Mouse (Mus musculus) heart, adult 2 months (tissue): ENCODE measurements around the gene Mpp3. TPM values are rescaled to one million over a fixed set of nuclear protein-coding genes. Genes with fewer than 3 reads are reported as not detected.

Source experiments
- DNase-seq, 2 experiments: peaks; one replicate each; pipeline ENCODE4 v3.0.0; 2021
- H3K27ac ChIP-seq: fragments of 200-600 bp; 2 replicates; pipeline ENCODE4 v1.8.1; 2022
- H3K27me3 ChIP-seq: fragments of 200-500 bp; 2 replicates; pipeline ENCODE4 v1.6.1; 2012; ENCODE audit warnings: mild to moderate bottlenecking, low read length, inconsistent platforms, mixed read lengths; ENCODE audit not compliant: control insufficient read depth, insufficient read depth
- H3K36me3 ChIP-seq: fragments of 200-500 bp; 2 replicates; pipeline ENCODE4 v1.6.1; 2012; ENCODE audit warnings: low read length, inconsistent platforms; ENCODE audit not compliant: control insufficient read depth, insufficient read depth
- H3K4me1 ChIP-seq: fragments of 200-500 bp; 2 replicates; pipeline ENCODE4 v1.6.1; 2011; ENCODE audit warnings: low read length; ENCODE audit not compliant: control insufficient read depth, insufficient read depth
- H3K4me3 ChIP-seq: fragments of 200-600 bp; 2 replicates; pipeline ENCODE4 v1.8.1; 2022
- H3K79me2 ChIP-seq: fragments of 200-500 bp; replicated peaks from 2 replicates; pipeline ENCODE4 v1.6.1; 2012; ENCODE audit warnings: mild to moderate bottlenecking, inconsistent platforms, low read length, moderate library complexity, mixed read lengths; ENCODE audit not compliant: control insufficient read depth, insufficient read depth
- H3K9ac ChIP-seq: fragments of 200-500 bp; 2 replicates; pipeline ENCODE4 v1.6.1; 2012; ENCODE audit warnings: low read depth, mild to moderate bottlenecking, control low read depth, inconsistent platforms, low read length, mixed read lengths
- CTCF ChIP-seq: fragments of 200-600 bp; IDR thresholded peaks from 2 replicates; pipeline ENCODE4 v1.8.1; 2022; ENCODE audit warnings: antibody characterized with exemption, mild to moderate bottlenecking, moderate library complexity
- EP300 ChIP-seq: fragments of 200-500 bp; IDR thresholded peaks from 2 replicates; pipeline ENCODE4 v1.6.1; 2011; ENCODE audit warnings: low read depth, low read length, control low read depth; ENCODE audit not compliant: insufficient read depth
- POLR2A ChIP-seq: fragments of 200-500 bp; IDR thresholded peaks from 2 replicates; pipeline ENCODE4 v1.6.1; 2011; ENCODE audit warnings: mild to moderate bottlenecking, low read depth, low read length, control low read depth; ENCODE audit not compliant: insufficient read depth
- WGBS: fragments of 180-500 bp; shearing (Covaris S2); methylation state at CpG from one replicate; pipeline ENCODE4 v1.1.7; 2018; 5-methylcytosine and 5-hydroxymethylcytosine counted together
- intact Hi-C: fragments of 180-260 bp; cut with DNase I; formaldehyde crosslinking; loops from one replicate; pipeline ENCODE4 v1.15.1; 2025
- polyA plus RNA-seq: library from polyadenylated mRNA; depleted of rRNA; stranded (reverse); fragments of >200 nt; gene quantifications from 2 replicates; pipeline ENCODE4 v1.2.3, GENCODE M21; 2012; rRNA removed
- total RNA-seq, 2 experiments: library from RNA; stranded (reverse); gene quantifications; 2 replicates each; pipeline ENCODE4 v1.2.3; 2021

Gene Mpp3
- total and polyA plus RNA-seq, 3 experiments = 1.4 to 4.5 (median 1.5) TPM

DNA sequence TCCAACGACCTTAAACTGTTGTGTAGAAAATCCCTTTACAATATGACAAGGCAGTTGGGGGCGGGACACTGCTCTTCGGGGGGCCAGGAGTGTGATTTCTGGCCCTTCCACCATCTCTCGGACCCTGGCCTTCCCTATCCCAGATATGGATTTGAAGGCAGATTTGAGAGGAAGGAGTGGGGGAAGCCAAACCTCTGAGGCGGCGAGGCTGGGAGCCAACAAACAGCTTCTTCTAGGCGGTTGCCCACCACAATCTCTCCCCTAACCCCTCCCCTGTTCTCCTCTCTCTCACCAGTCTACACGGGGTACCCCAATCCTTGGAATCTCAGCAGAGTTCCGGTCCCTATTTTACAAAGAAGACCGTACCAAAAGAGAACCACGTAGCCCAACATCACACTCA lies 65.2 kb downstream of the Mpp3 start:
- H3K4me1 ChIP-seq = no peaks in the 10 kb centered on the region; the same call in 1 of the 2 replicates
- TF ChIP-seq CTCF (no peak), EP300 (no peak), POLR2A (no peak)
- intact Hi-C loops = no loop called here
- H3K27ac ChIP-seq = no peak overlapping the region
- peaks cover 8% of the 10 kb centered on the region for H3K27me3 ChIP-seq
- no peaks in the 10 kb centered on the region for H3K36me3 ChIP-seq
- WGBS = 14% methylated on average over 11 of the region's 11 CpGs
- no peak for DNase-seq
- H3K9ac ChIP-seq = no peak overlapping the region
- no peaks in the 10 kb centered on the region for H3K79me2 ChIP-seq
- H3K4me3 ChIP-seq = peak overlapping the region; percentile 47; the same call in 1 of the 2 replicates

DNA sequence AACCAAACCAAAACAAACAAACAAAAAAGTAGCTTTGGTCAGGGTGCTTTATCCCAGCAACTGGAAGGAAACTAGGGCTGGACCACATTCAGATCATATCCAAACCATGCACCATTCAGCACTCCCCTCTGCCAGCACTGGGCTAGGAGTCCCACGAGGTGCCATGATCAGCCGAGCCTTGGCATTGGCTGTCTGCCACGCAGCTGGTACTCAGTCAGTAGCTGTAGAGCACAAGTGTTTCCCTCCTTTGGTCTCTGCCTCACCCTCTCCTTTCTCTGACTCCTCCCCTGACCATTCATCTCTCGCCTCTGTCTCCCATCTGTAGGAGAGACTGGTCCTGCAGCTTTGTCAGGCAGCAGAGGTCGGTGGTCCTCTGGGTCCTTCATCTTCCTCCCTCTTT lies 70.8 kb downstream of the Mpp3 start:
- Histone ChIP-seq H3K79me2 (no peaks in the 10 kb centered on the region), H3K4me3 (no peak overlapping the region), H3K4me1 (peaks cover 4% of the 10 kb centered on the region; the same call in 1 of the 2 replicates), H3K9ac (no peak overlapping the region), H3K36me3 (peaks cover 6% of the 10 kb centered on the region), H3K27ac (no peak overlapping the region), H3K27me3 (no peaks in the 10 kb centered on the region)
- no peak for TF ChIP-seq EP300
- TF ChIP-seq CTCF = no peak
- TF ChIP-seq POLR2A = no peak
- intact Hi-C loops = no loop called here
- no peak for DNase-seq
- WGBS = 66% methylated on average over 5 of the region's 5 CpGs

DNA sequence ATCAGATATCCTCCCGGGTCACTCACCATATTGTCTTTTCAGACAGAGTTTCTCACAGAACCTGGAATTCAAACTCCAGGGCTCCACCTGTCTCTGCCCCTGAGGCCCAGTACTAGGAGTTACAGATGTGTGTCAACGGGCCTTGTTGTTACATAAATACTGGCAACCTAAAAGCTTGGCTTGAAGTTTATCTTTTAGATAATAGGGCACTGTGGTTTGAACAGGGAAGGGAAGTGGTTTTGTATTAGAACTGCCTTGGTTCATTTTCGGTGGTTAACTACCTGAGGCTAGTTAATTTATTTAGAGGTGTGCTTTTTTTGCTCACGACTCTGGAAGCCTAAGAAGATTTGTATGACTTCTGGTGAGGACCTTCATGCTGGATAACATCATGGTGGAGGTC lies 74.8 kb downstream of the Mpp3 start:
- Histone ChIP-seq H3K27me3 (no peaks in the 10 kb centered on the region), H3K27ac (peak overlapping the region; percentile 63), H3K4me1 (peaks cover 6% of the 10 kb centered on the region; the same call in 1 of the 2 replicates), H3K79me2 (no peaks in the 10 kb centered on the region), H3K36me3 (peaks cover 6% of the 10 kb centered on the region), H3K4me3 (no peak overlapping the region), H3K9ac (no peak overlapping the region)
- 24% methylated on average over 4 of the region's 4 CpGs for WGBS
- DNase-seq = no peak
- no peak for TF ChIP-seq EP300
- no peak for TF ChIP-seq CTCF
- TF ChIP-seq POLR2A = no peak
- intact Hi-C loops = no loop called here

DNA sequence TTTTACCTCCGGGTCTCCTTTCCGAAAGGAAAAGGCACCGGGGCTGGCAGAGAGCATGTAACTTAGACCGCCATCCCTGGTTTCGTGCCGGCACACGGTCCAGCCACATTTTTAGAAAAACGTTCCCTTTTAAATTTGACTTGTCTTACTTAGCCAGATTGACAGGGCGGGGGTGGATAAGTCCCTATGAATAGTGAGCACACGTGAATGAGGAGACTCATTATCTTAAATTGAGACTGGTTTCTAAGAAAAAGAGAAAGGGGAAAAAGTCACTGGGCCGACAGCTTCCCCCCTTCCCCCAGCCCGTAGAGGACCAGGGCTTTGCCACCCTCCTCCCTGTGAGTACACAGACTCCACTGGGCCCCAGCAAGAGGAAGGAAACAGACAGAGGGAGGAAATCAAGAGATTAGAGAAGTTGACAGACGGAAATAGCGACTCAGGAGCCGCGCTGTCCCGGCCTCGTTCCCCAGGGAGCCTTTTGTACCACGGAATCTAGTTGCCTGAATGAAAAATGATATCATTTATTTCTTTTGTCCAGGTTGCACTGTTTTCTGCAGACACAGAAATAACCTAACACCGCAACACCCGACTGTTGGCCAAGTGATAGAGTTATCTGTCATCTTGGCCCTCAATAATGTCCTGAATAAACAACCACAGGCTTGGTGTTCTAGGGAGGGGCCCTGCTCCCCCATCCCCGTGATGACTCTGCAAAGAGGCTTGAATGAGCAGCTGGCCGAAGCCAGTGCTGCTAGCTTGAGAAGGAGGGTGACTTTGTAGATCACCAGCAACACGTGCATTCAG lies 75.5 kb downstream of the Mpp3 start:
- TF ChIP-seq EP300 (0 out of 2 replicates have a peak, but pooled peaks have one; percentile 27), POLR2A (0 out of 2 replicates have a peak, but pooled peaks have one; percentile 39), CTCF (no peak)

DNA sequence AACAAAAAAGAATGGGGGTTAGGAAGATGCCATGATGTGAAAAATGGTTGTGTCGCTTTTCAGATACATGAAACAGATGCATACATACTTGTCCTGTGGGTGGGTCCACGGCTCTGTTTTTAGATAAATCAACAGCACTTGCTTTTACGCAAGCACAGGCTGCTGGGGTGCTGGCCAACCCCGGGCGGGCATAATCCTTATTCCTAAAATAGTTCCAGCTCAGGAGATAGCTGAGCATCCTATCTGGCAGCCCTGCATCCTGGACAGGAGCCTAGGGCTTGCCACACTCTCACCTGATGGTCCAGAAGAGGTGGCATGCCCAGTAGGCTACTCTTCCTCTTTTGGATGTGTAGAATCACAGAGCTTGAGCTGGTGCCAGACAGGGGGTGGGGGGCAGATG lies 78.2 kb downstream of the Mpp3 start:
- no peak overlapping the region for H3K27ac ChIP-seq
- WGBS = 53% methylated on average over 5 of the region's 5 CpGs
- H3K79me2 ChIP-seq = no peaks in the 10 kb centered on the region
- H3K4me3 ChIP-seq = no peak overlapping the region
- peak in 1 of 2 experiments; percentile 50 for DNase-seq
- TF ChIP-seq CTCF (no peak), EP300 (no peak), POLR2A (no peak)
- peaks cover 6% of the 10 kb centered on the region; the same call in 1 of the 2 replicates for H3K4me1 ChIP-seq
- no peaks in the 10 kb centered on the region for H3K27me3 ChIP-seq
- H3K9ac ChIP-seq = no peak overlapping the region
- intact Hi-C loops = no loop called here
- peaks cover 6% of the 10 kb centered on the region for H3K36me3 ChIP-seq

More for the DNA sequence above, 75.5 kb downstream of the Mpp3 start:
- DNase-seq = peak; percentile 64 to 79
- Histone ChIP-seq H3K4me1 (peaks cover 6% of the 10 kb centered on the region; the same call in 1 of the 2 replicates), H3K79me2 (no peaks in the 10 kb centered on the region), H3K9ac (peak overlapping the region; percentile 28; the same call in 1 of the 2 replicates), H3K27me3 (no peaks in the 10 kb centered on the region), H3K4me3 (peak overlapping the region; percentile 17; the same call in 1 of the 2 replicates), H3K27ac (peak overlapping the region; percentile 63), H3K36me3 (peaks cover 6% of the 10 kb centered on the region)
- 13% methylated on average over 24 of the region's 24 CpGs for WGBS
- intact Hi-C loops = no loop called here

Other genes starting within 250 kb of the Mpp3 start
- gene Etv4, start 243.1 kb downstream of the Mpp3 start, total RNA-seq = not detected
- 0.59 and 0.61 TPM in 2 replicates for gene Etv4, start 243.1 kb downstream of the Mpp3 start, polyA plus RNA-seq
- 1 to 10 TPM; 5.6 to 7.3 TPM for gene Meox1, start 134.1 kb downstream of the Mpp3 start, total RNA-seq
- gene Meox1, start 134.1 kb downstream of the Mpp3 start, polyA plus RNA-seq = 7.2 and 15.1 TPM in 2 replicates
- gene Sost, start 61.4 kb downstream of the Mpp3 start, total RNA-seq = 1 to 10 TPM; 2.1 to 3.2 TPM
- gene Sost, start 61.4 kb downstream of the Mpp3 start, polyA plus RNA-seq = 5.8 and 7.0 TPM in 2 replicates
- not detected for gene Cfap97d1, start 44.2 kb downstream of the Mpp3 start, total RNA-seq
- not detected in 2 replicates for gene Cfap97d1, start 44.2 kb downstream of the Mpp3 start, polyA plus RNA-seq
- gene Dusp3, start 41.4 kb downstream of the Mpp3 start, total RNA-seq = 100 to 1,000 TPM; 103 to 131 TPM
- gene Dusp3, start 41.4 kb downstream of the Mpp3 start, polyA plus RNA-seq = 97.7 and 101 TPM in 2 replicates
- 10 to 100 TPM; 51.6 to 70.1 TPM for gene Cd300lg, start 13.0 kb upstream of the Mpp3 start, total RNA-seq
- 102 and 143 TPM in 2 replicates for gene Cd300lg, start 13.0 kb upstream of the Mpp3 start, polyA plus RNA-seq
- gene Mpp2, start 60.1 kb upstream of the Mpp3 start, total RNA-seq = 1 to 10 TPM; 2.3 to 2.6 TPM
- 5.3 and 5.6 TPM in 2 replicates for gene Mpp2, start 60.1 kb upstream of the Mpp3 start, polyA plus RNA-seq
- not detected for gene Ppy, start 72.9 kb upstream of the Mpp3 start, total RNA-seq
- gene Ppy, start 72.9 kb upstream of the Mpp3 start, polyA plus RNA-seq = not detected in 2 replicates
- not detected for gene Pyy, start 79.4 kb upstream of the Mpp3 start, total RNA-seq
- gene Pyy, start 79.4 kb upstream of the Mpp3 start, polyA plus RNA-seq = not detected in 2 replicates
- gene Nags, start 117.1 kb upstream of the Mpp3 start, total RNA-seq = not detected
- 0.06 and 0.12 TPM in 2 replicates for gene Nags, start 117.1 kb upstream of the Mpp3 start, polyA plus RNA-seq
- 10 to 100 TPM; 12.2 to 13.6 TPM for gene Tmem101, start 127.9 kb upstream of the Mpp3 start, total RNA-seq
- gene Tmem101, start 127.9 kb upstream of the Mpp3 start, polyA plus RNA-seq = 19.5 and 20.7 TPM in 2 replicates
- 10 to 100 TPM; 49.4 to 50.2 TPM for gene Lsm12, start 156.8 kb upstream of the Mpp3 start, total RNA-seq
- gene Lsm12, start 156.8 kb upstream of the Mpp3 start, polyA plus RNA-seq = 32.5 and 42.4 TPM in 2 replicates
- gene G6pc3, start 161.2 kb upstream of the Mpp3 start, total RNA-seq = 10 to 100 TPM; 44.8 to 50.6 TPM
- gene G6pc3, start 161.2 kb upstream of the Mpp3 start, polyA plus RNA-seq = 89.9 and 95.3 TPM in 2 replicates
- 100 to 1,000 TPM; 113 to 137 TPM for gene Hdac5, start 201.7 kb upstream of the Mpp3 start, total RNA-seq
- gene Hdac5, start 201.7 kb upstream of the Mpp3 start, polyA plus RNA-seq = 92.6 and 98.5 TPM in 2 replicates
- under 1 TPM; 0.26 to 0.32 TPM for gene BC030867, start 220.4 kb upstream of the Mpp3 start, total RNA-seq
- 0.45 and 0.56 TPM in 2 replicates for gene BC030867, start 220.4 kb upstream of the Mpp3 start, polyA plus RNA-seq
- gene Asb16, start 240.3 kb upstream of the Mpp3 start, total RNA-seq = 1 to 10 TPM in 1 of 2 experiments, under 1 TPM in 1; 0.89 to 1.1 TPM
- 0.70 and 0.74 TPM in 2 replicates for gene Asb16, start 240.3 kb upstream of the Mpp3 start, polyA plus RNA-seq